Mouse (Mus musculus) liver, embryonic 18 days (tissue): ENCODE data around the gene Smg1. TPM values are rescaled to one million over a fixed set of nuclear protein-coding genes. Genes with fewer than 3 reads are reported as not detected.

ENCODE experiments used
- polyA plus RNA-seq: library from polyadenylated mRNA; depleted of rRNA; stranded (reverse); fragments of >200 nt; gene quantifications from 2 replicates; pipeline ENCODE4 v1.2.3, GENCODE M21; 2012; rRNA removed

Smg1 gene
- polyA plus RNA-seq, result 16.8 and 18.4 TPM in 2 replicates

GRCm38 (mm10) chr7:118243453-118244385 is at the start of gene Smg1:
TSS of gene Smg1 (minus strand) at chr7:118243670.

DNA sequence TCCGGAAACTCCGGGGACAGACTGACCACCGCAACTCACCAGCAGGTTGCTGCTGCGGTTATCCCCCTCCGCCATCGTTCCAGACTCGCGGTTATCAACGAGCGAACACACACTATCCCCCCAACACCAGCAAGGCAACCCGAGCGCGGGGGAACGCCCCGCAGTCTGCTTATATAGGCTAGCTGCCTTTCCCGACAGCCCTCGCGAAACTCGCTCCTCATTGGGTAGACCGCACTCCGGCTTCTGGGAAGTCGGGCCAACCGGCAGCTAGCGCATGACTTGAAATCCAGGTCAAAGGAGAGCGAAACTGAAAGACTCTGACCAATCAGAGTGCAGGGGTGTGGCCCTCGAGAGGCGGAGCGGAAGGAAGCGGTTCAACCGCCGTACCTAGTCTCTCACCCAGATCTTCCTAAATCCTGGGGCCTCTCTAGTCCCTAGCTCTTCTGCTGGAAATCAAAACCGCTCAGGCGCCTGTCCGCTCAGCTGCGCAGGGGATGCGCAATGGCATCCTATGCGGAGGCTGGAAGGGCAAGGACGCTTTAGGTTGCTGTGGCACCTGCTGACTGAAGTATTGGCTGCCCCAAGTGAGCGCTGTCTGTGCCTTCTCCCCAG is 113.9 kb downstream of the Smg1 start, which contains the start of gene Arl6ip1:
Gene Arl6ip1 (minus strand): TSS at position 233 of the 612 bp plus-strand sequence.

GRCm38 (mm10) chr7:118115877-118116568 is 127.4 kb downstream of the Smg1 start, which contains the start of gene Rps15a:
TSS of gene Rps15a (minus strand) at chr7:118116188.

Other genes starting within 250 kb of the Smg1 start
- gene Rps15a, start 127.5 kb downstream of the Smg1 start, polyA plus RNA-seq, result 1,303 and 1,544 TPM in 2 replicates
- 97.1 and 102 TPM in 2 replicates for gene Arl6ip1, start 114.0 kb downstream of the Smg1 start, polyA plus RNA-seq
- 0.23 and 0.24 TPM in 2 replicates for gene Syt17, start 204.6 kb upstream of the Smg1 start, polyA plus RNA-seq
- gene Itpripl2, start 248.3 kb upstream of the Smg1 start, polyA plus RNA-seq, result 2.7 TPM in 2 replicates